Mouse (Mus musculus) gastrocnemius, postnatal 25 days (tissue): ENCODE data around the gene Rps6ka5. TPM values are rescaled to one million over a fixed set of nuclear protein-coding genes. Genes with fewer than 3 reads are reported as not detected.

Source experiments
- total RNA-seq, 2 experiments: library from RNA; stranded (reverse); gene quantifications; 1 replicate in 1 of 2; 2 replicates in 1 of 2; pipeline ENCODE4 v1.2.3; 2021

Gene Rps6ka5
- total RNA-seq, 2 experiments from 2014 or later = 9.5 to 9.8 TPM

Other genes with a start within 250 kb of the Rps6ka5 start
- gene Ttc7b, start 206.2 kb downstream of the Rps6ka5 start, total RNA-seq = 100 to 1,000 TPM in 1 of 2 experiments, 10 to 100 TPM in 1; 98.3 to 136 TPM
- 10 to 100 TPM; 11.5 to 12.3 TPM for gene Dglucy, start 52.1 kb upstream of the Rps6ka5 start, total RNA-seq
- gene Gpr68, start 181.2 kb upstream of the Rps6ka5 start, total RNA-seq = under 1 TPM in 1 of 2 experiments, not detected in 1; 0.21 TPM